Mouse (Mus musculus): ENCODE measurements around the gene Il17rd. TPM values are rescaled to one million over a fixed set of nuclear protein-coding genes. Genes with fewer than 3 reads are reported as not detected.

Gene Il17rd
- total and polyA plus RNA-seq, 3 experiments = 0.04 TPM; not detected in 2

DNA sequence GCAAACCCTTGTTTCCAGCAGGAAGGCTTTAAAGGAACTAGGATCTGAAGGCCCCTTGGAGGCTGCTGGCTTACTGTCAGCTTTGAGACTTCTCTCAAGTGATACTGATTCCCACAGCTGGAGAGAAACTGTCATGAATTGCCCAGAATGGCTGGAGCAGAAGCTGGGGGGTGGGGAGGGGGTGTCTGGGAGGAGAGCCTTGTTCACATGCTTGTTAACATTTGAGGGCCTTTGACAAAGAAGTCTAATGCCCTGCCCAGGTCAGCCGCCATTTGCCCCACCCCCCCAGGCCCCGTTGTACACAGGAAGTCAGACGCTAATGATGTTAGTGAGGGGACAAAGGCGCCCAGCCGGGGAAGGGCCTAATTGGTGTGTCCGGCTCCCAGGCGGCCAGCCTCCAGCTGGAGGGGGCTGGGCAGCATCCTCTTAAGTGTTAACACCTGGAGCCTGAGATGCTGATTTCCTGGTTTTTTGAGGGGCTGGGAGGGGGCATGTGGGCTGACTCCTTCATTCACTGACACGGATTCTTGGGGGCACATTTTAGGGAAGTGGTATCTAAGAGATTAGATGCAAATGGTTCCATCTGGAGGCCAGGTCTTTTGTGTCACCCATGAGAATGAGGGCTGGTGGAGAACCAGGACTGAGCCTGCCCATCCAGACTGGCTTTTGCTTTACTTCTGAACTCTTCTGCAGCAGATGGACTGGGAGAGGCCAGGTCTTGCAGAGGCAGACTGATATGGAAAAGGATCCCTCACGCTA lies 27.6 kb downstream of the Il17rd start:
- Histone ChIP-seq H3K4me1 (ENCODE audit: control insufficient read depth in 1 of 2, insufficient read depth in 2 of 2, low read length in 2 of 2) (no peaks in the 10 kb centered on the region), H3K9ac (ENCODE audit: control insufficient read depth, low read depth, low read length, poor library complexity, severe bottlenecking) (no peak overlapping the region), H3K4me3 (ENCODE audit: control insufficient read depth in 1 of 2, insufficient read depth in 1 of 2, low read depth in 2 of 2, low read length in 2 of 2) (no peak overlapping the region), H3K9me3 (replicated peaks; ENCODE audit: insufficient read depth, low read length) (no peaks in the 10 kb centered on the region), H3K27ac (ENCODE audit: control insufficient read depth, low read depth, low read length) (no peak overlapping the region), H3K36me3 (ENCODE audit: control insufficient read depth in 1 of 2, insufficient read depth in 2 of 2, low read length in 2 of 2) (no peaks in the 10 kb centered on the region), H3K27me3 (ENCODE audit: control insufficient read depth in 1 of 2, insufficient read depth in 2 of 2, low read length in 2 of 2) (peaks cover 0 to 7% of the 10 kb centered on the region in 2 experiments; a peak in 2 of 4 replicates), H3K79me2 (ENCODE audit: control insufficient read depth, insufficient read depth, low read length, poor library complexity) (no peaks in the 10 kb centered on the region)
- DNase-seq (ENCODE audit: low read depth, low spot score) = no peak
- TF ChIP-seq RCOR1 (IDR thresholded peaks at IDR 0.05; ENCODE audit: low read depth, low read length) = no peak
- no peak for TF ChIP-seq TCF12 (IDR thresholded peaks at IDR 0.05; ENCODE audit: low read depth, low read length)
- no peak for TF ChIP-seq MEF2A (IDR thresholded peaks at IDR 0.05; ENCODE audit: extremely low read depth, insufficient replicate concordance, low read depth, low read length, poor library complexity, severe bottlenecking)
- TF ChIP-seq MYC (IDR thresholded peaks at IDR 0.05; ENCODE audit: low read depth, low read length) = no peak
- no peak for TF ChIP-seq UBTF (IDR thresholded peaks at IDR 0.05; ENCODE audit: borderline replicate concordance, insufficient read depth, low read depth, low read length)
- no peak for TF ChIP-seq MAFK (IDR thresholded peaks at IDR 0.05; ENCODE audit: borderline replicate concordance, low read depth, low read length)

GRCm38 (mm10) chr14:27067866-27068271 lies 29.1 kb downstream of the Il17rd start:
- no peak overlapping the region for H3K9ac ChIP-seq (ENCODE audit: control insufficient read depth, low read depth, low read length, poor library complexity, severe bottlenecking)
- H3K79me2 ChIP-seq (ENCODE audit: control insufficient read depth, insufficient read depth, low read length, poor library complexity) = no peaks in the 10 kb centered on the region
- TF ChIP-seq NELFE (IDR thresholded peaks at IDR 0.05; ENCODE audit: low read depth, low read length) (no peak), CHD1 (IDR thresholded peaks at IDR 0.05; ENCODE audit: low read depth, low read length) (no peak), MAX (IDR thresholded peaks at IDR 0.05; ENCODE audit: low read length) (no peak), GATA1 (IDR thresholded peaks at IDR 0.05; ENCODE audit: low read depth, low read length) (no peak)
- H3K4me1 ChIP-seq (ENCODE audit: control insufficient read depth in 1 of 2, insufficient read depth in 2 of 2, low read length in 2 of 2) = no peaks in the 10 kb centered on the region
- peaks cover 0 to 4% of the 10 kb centered on the region in 2 experiments; a peak in 2 of 4 replicates for H3K27me3 ChIP-seq (ENCODE audit: control insufficient read depth in 1 of 2, insufficient read depth in 2 of 2, low read length in 2 of 2)
- no peak overlapping the region for H3K4me3 ChIP-seq (ENCODE audit: control insufficient read depth in 1 of 2, insufficient read depth in 1 of 2, low read depth in 2 of 2, low read length in 2 of 2)
- no peak overlapping the region for H3K27ac ChIP-seq (ENCODE audit: control insufficient read depth, low read depth, low read length)
- no peaks in the 10 kb centered on the region for H3K9me3 ChIP-seq (replicated peaks; ENCODE audit: insufficient read depth, low read length)
- no peaks in the 10 kb centered on the region for H3K36me3 ChIP-seq (ENCODE audit: control insufficient read depth in 1 of 2, insufficient read depth in 2 of 2, low read length in 2 of 2)
- DNase-seq (ENCODE audit: low read depth, low spot score) = no peak

GRCm38 (mm10) chr14:27069434-27070097 lies 30.8 kb downstream of the Il17rd start:
- H3K4me1 ChIP-seq (ENCODE audit: control insufficient read depth in 1 of 2, insufficient read depth in 2 of 2, low read length in 2 of 2) = no peaks in the 10 kb centered on the region
- no peak overlapping the region for H3K27ac ChIP-seq (ENCODE audit: control insufficient read depth, low read depth, low read length)
- H3K9ac ChIP-seq (ENCODE audit: control insufficient read depth, low read depth, low read length, poor library complexity, severe bottlenecking) = no peak overlapping the region
- TF ChIP-seq ZNF384 (IDR thresholded peaks at IDR 0.05; ENCODE audit: low read depth, low read length) = no peak
- no peaks in the 10 kb centered on the region for H3K9me3 ChIP-seq (replicated peaks; ENCODE audit: insufficient read depth, low read length)
- no peaks in the 10 kb centered on the region for H3K79me2 ChIP-seq (ENCODE audit: control insufficient read depth, insufficient read depth, low read length, poor library complexity)
- no peak overlapping the region for H3K4me3 ChIP-seq (ENCODE audit: control insufficient read depth in 1 of 2, insufficient read depth in 1 of 2, low read depth in 2 of 2, low read length in 2 of 2)
- H3K27me3 ChIP-seq (ENCODE audit: control insufficient read depth in 1 of 2, insufficient read depth in 2 of 2, low read length in 2 of 2) = peaks cover 0 to 6% of the 10 kb centered on the region in 2 experiments; a peak in 2 of 4 replicates
- no peak for DNase-seq (ENCODE audit: low read depth, low spot score)
- H3K36me3 ChIP-seq (ENCODE audit: control insufficient read depth in 1 of 2, insufficient read depth in 2 of 2, low read length in 2 of 2) = no peaks in the 10 kb centered on the region
